Mouse (Mus musculus): Measurements from ENCODE around the gene Ptpn6. TPM values are rescaled to one million over a fixed set of nuclear protein-coding genes. Genes with fewer than 3 reads are reported as not detected.

Gene Ptpn6
- total RNA-seq, 1 experiment: 16.5 TPM

- Histone ChIP-seq H3K27ac (ENCODE audit: insufficient read depth, low read depth, low read length, poor library complexity, severe bottlenecking) (no peak overlapping the region), H3K9ac (ENCODE audit: insufficient read depth, low read depth, low read length, poor library complexity, severe bottlenecking) (no peak overlapping the region), H3K4me1 (ENCODE audit: control insufficient read depth in 2 of 2, insufficient read depth in 2 of 2, low read length in 2 of 2, poor library complexity in 1 of 2) (peaks cover 0 to 25% of the 10 kb centered on the region in 2 experiments; a peak in 2 of 4 replicates), H3K36me3 (ENCODE audit: control insufficient read depth, insufficient read depth, low read length, poor library complexity, severe bottlenecking) (peaks cover 13% of the 10 kb centered on the region; the same call in 1 of the 2 replicates), H3K9me3 (ENCODE audit: control insufficient read depth, insufficient read depth, low read depth, low read length) (no peaks in the 10 kb centered on the region), H3K4me3 (ENCODE audit: insufficient read depth in 1 of 2, low read depth in 1 of 2, low read length in 2 of 2, poor library complexity in 1 of 2, severe bottlenecking in 1 of 2) (no peak overlapping the region)
- in situ Hi-C loops (cut with MboI; ENCODE audit: low sequenced_read_pairs in 2 of 2, unreplicated experiment in 2 of 2): no loop called here
- TF ChIP-seq ZNF384 (IDR thresholded peaks at IDR 0.05; ENCODE audit: low read depth, low read length): no peak
- no peak for TF ChIP-seq HCFC1 (IDR thresholded peaks at IDR 0.05; ENCODE audit: borderline replicate concordance, insufficient read depth, low read length)
- no peak for TF ChIP-seq ZC3H11A (IDR thresholded peaks at IDR 0.05; ENCODE audit: borderline replicate concordance, low read depth, low read length)
- no peak for TF ChIP-seq MAFK (IDR thresholded peaks at IDR 0.05; ENCODE audit: insufficient read depth, low read depth, low read length)
- TF ChIP-seq CHD2 (IDR thresholded peaks at IDR 0.05; ENCODE audit: low read depth, low read length): no peak
- no peak for DNase-seq (ENCODE audit: low read depth, low spot score)
These were observed 4.5 kb upstream of the Ptpn6 start for GRCm38 (mm10) chr6:124742839-124743514.

- no peak for TF ChIP-seq MAFK (IDR thresholded peaks at IDR 0.05; ENCODE audit: insufficient read depth, low read depth, low read length)
- no peak for TF ChIP-seq CHD2 (IDR thresholded peaks at IDR 0.05; ENCODE audit: low read depth, low read length)
- TF ChIP-seq HCFC1 (IDR thresholded peaks at IDR 0.05; ENCODE audit: borderline replicate concordance, insufficient read depth, low read length): no peak
- TF ChIP-seq ZNF384 (IDR thresholded peaks at IDR 0.05; ENCODE audit: low read depth, low read length): no peak
- TF ChIP-seq ZC3H11A (IDR thresholded peaks at IDR 0.05; ENCODE audit: borderline replicate concordance, low read depth, low read length): no peak
- H3K4me1 ChIP-seq (ENCODE audit: control insufficient read depth in 2 of 2, insufficient read depth in 2 of 2, low read length in 2 of 2, poor library complexity in 1 of 2): peaks cover 0 to 21% of the 10 kb centered on the region in 2 experiments; a peak in 2 of 4 replicates
These were observed 3.3 kb upstream of the Ptpn6 start for GRCm38 (mm10) chr6:124741842-124742241.

GRCm38 (mm10) chr6:124740888-124741761 lies 2.6 kb upstream of the Ptpn6 start, which contains the start of gene Grcc10:
Gene Grcc10 (minus strand): TSS chr6:124741374.
- in situ Hi-C loops (cut with MboI; ENCODE audit: low sequenced_read_pairs in 2 of 2, unreplicated experiment in 2 of 2): no loop called here
- peak; percentile 93 for DNase-seq (ENCODE audit: low read depth, low spot score)
- Histone ChIP-seq H3K9ac (ENCODE audit: insufficient read depth, low read depth, low read length, poor library complexity, severe bottlenecking) (peak within 1 kb of the TSS; percentile 73), H3K4me1 (ENCODE audit: control insufficient read depth in 2 of 2, insufficient read depth in 2 of 2, low read length in 2 of 2, poor library complexity in 1 of 2) (peaks cover 0 to 16% of the 10 kb centered on the region in 2 experiments; a peak in 2 of 4 replicates), H3K36me3 (ENCODE audit: control insufficient read depth, insufficient read depth, low read length, poor library complexity, severe bottlenecking) (peaks cover 8% of the 10 kb centered on the region; the same call in 1 of the 2 replicates), H3K4me3 (ENCODE audit: insufficient read depth in 1 of 2, low read depth in 1 of 2, low read length in 2 of 2, poor library complexity in 1 of 2, severe bottlenecking in 1 of 2) (peak within 1 kb of the TSS; percentile 55 to 61), H3K27ac (ENCODE audit: insufficient read depth, low read depth, low read length, poor library complexity, severe bottlenecking) (peak within 1 kb of the TSS; percentile 79), H3K9me3 (ENCODE audit: control insufficient read depth, insufficient read depth, low read depth, low read length) (no peaks in the 10 kb centered on the region)
- TF ChIP-seq ZC3H11A (IDR thresholded peaks at IDR 0.05; ENCODE audit: borderline replicate concordance, low read depth, low read length) (no peak), CHD2 (IDR thresholded peaks at IDR 0.05; ENCODE audit: low read depth, low read length) (peak; percentile 94), ZNF384 (IDR thresholded peaks at IDR 0.05; ENCODE audit: low read depth, low read length) (peak; percentile 99), HCFC1 (IDR thresholded peaks at IDR 0.05; ENCODE audit: borderline replicate concordance, insufficient read depth, low read length) (peak; percentile 83)

More at GRCm38 (mm10) chr6:124741842-124742241, 3.3 kb upstream of the Ptpn6 start:
- Histone ChIP-seq H3K9ac (ENCODE audit: insufficient read depth, low read depth, low read length, poor library complexity, severe bottlenecking) (no peak overlapping the region; the same call in 1 of the 2 replicates), H3K36me3 (ENCODE audit: control insufficient read depth, insufficient read depth, low read length, poor library complexity, severe bottlenecking) (peaks cover 8% of the 10 kb centered on the region; the same call in 1 of the 2 replicates), H3K4me3 (ENCODE audit: insufficient read depth in 1 of 2, low read depth in 1 of 2, low read length in 2 of 2, poor library complexity in 1 of 2, severe bottlenecking in 1 of 2) (no peak overlapping the region; a peak in 1 of 4 replicates), H3K9me3 (ENCODE audit: control insufficient read depth, insufficient read depth, low read depth, low read length) (no peaks in the 10 kb centered on the region), H3K27ac (ENCODE audit: insufficient read depth, low read depth, low read length, poor library complexity, severe bottlenecking) (no peak overlapping the region)
- no peak for DNase-seq (ENCODE audit: low read depth, low spot score)
- in situ Hi-C loops (cut with MboI; ENCODE audit: low sequenced_read_pairs in 2 of 2, unreplicated experiment in 2 of 2): no loop called here

- Histone ChIP-seq H3K27ac (ENCODE audit: insufficient read depth, low read depth, low read length, poor library complexity, severe bottlenecking) (peak overlapping the region; percentile 65), H3K9ac (ENCODE audit: insufficient read depth, low read depth, low read length, poor library complexity, severe bottlenecking) (peak overlapping the region; percentile 73), H3K4me1 (ENCODE audit: control insufficient read depth in 2 of 2, insufficient read depth in 2 of 2, low read length in 2 of 2, poor library complexity in 1 of 2) (peaks cover 0 to 16% of the 10 kb centered on the region in 2 experiments; a peak in 2 of 4 replicates), H3K36me3 (ENCODE audit: control insufficient read depth, insufficient read depth, low read length, poor library complexity, severe bottlenecking) (peaks cover 8% of the 10 kb centered on the region; the same call in 1 of the 2 replicates), H3K9me3 (ENCODE audit: control insufficient read depth, insufficient read depth, low read depth, low read length) (no peaks in the 10 kb centered on the region), H3K4me3 (ENCODE audit: insufficient read depth in 1 of 2, low read depth in 1 of 2, low read length in 2 of 2, poor library complexity in 1 of 2, severe bottlenecking in 1 of 2) (peak overlapping the region; percentile 55 to 61)
- no peak for TF ChIP-seq CHD2 (IDR thresholded peaks at IDR 0.05; ENCODE audit: low read depth, low read length)
- no peak for TF ChIP-seq MAFK (IDR thresholded peaks at IDR 0.05; ENCODE audit: insufficient read depth, low read depth, low read length)
- TF ChIP-seq ZNF384 (IDR thresholded peaks at IDR 0.05; ENCODE audit: low read depth, low read length): no peak
- no peak for TF ChIP-seq ZC3H11A (IDR thresholded peaks at IDR 0.05; ENCODE audit: borderline replicate concordance, low read depth, low read length)
- TF ChIP-seq HCFC1 (IDR thresholded peaks at IDR 0.05; ENCODE audit: borderline replicate concordance, insufficient read depth, low read length): no peak
- in situ Hi-C loops (cut with MboI; ENCODE audit: low sequenced_read_pairs in 2 of 2, unreplicated experiment in 2 of 2): no loop called here
- DNase-seq (ENCODE audit: low read depth, low spot score): no peak
These were observed 1.8 kb upstream of the Ptpn6 start for GRCm38 (mm10) chr6:124740211-124740887.

Data from ES-E14 (cell line).